Mouse (Mus musculus): ENCODE measurements at regions not wholly inside any gene's neighbourhood (a gene's known extent, or its start where the extent isn't known, plus 50 kb on each side); places are given as distances from the start of the nearest gene placed in this dataset.

DNA sequence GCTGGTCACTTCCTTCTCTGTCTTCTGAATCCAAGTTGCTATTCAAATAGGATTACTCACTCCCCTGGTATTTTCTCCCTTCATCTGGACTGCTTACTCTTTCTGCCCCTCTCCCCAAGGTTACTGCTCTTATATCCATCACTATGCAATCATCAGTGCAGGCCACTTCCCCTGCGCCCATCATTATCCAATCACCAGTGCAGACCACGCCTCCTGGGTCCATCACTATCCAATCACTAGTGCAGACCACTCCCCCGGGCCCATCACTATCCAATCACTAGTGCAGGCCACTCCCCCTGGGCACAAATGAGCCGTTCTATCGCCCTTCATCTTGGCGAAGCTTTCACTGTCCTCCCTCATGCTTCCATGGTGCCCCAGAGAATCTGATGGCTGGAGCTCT lies 191.1 kb upstream of the Gm21798 start:
- peaks cover 2% of the 10 kb centered on the region for H3K4me1 ChIP-seq (ENCODE audit: control insufficient read depth, insufficient read depth, low read length)
- no peaks in the 10 kb centered on the region for H3K36me3 ChIP-seq (ENCODE audit: control insufficient read depth, insufficient read depth, low read length, poor library complexity, severe bottlenecking)
- TF ChIP-seq CTCF (IDR thresholded peaks at IDR 0.05; ENCODE audit: low read depth, low read length) = no peak
- TF ChIP-seq POLR2A (IDR thresholded peaks at IDR 0.05; ENCODE audit: insufficient read depth, low read length) = no peak
- TF ChIP-seq EP300 (IDR thresholded peaks at IDR 0.05; ENCODE audit: insufficient read depth, low read depth, low read length) = no peak
- H3K9ac ChIP-seq (ENCODE audit: low read depth, poor library complexity, severe bottlenecking) = no peak overlapping the region
- H3K27ac ChIP-seq (ENCODE audit: insufficient read depth, low read length) = no peak overlapping the region
- H3K9me3 ChIP-seq (replicated peaks; ENCODE audit: control insufficient read depth, insufficient read depth, low read length, poor library complexity, severe bottlenecking) = no peaks in the 10 kb centered on the region
- no peak overlapping the region for H3K4me3 ChIP-seq (ENCODE audit: low read depth, low read length)
- H3K27me3 ChIP-seq (ENCODE audit: control insufficient read depth, insufficient read depth, low read length, poor library complexity, severe bottlenecking) = no peaks in the 10 kb centered on the region

- no peaks in the 10 kb centered on the region for H3K9me3 ChIP-seq (replicated peaks; ENCODE audit: control insufficient read depth, insufficient read depth, low read length, poor library complexity, severe bottlenecking)
- H3K4me1 ChIP-seq (ENCODE audit: control insufficient read depth, insufficient read depth, low read length) = peaks cover 2% of the 10 kb centered on the region
- H3K4me3 ChIP-seq (ENCODE audit: low read depth, low read length) = no peak overlapping the region
- H3K9ac ChIP-seq (ENCODE audit: low read depth, poor library complexity, severe bottlenecking) = no peak overlapping the region
- no peak overlapping the region for H3K27ac ChIP-seq (ENCODE audit: insufficient read depth, low read length)
- TF ChIP-seq CTCF (IDR thresholded peaks at IDR 0.05; ENCODE audit: low read depth, low read length) (peak; percentile 74), EP300 (IDR thresholded peaks at IDR 0.05; ENCODE audit: insufficient read depth, low read depth, low read length) (no peak)
- H3K36me3 ChIP-seq (ENCODE audit: control insufficient read depth, insufficient read depth, low read length, poor library complexity, severe bottlenecking) = no peaks in the 10 kb centered on the region
- H3K27me3 ChIP-seq (ENCODE audit: control insufficient read depth, insufficient read depth, low read length, poor library complexity, severe bottlenecking) = no peaks in the 10 kb centered on the region
Observed at GRCm38 (mm10) chr15:64627258-64627657, 190.2 kb upstream of the Gm21798 start.

Measured in ES-Bruce4 (cell line).